Mouse (Mus musculus): ENCODE measurements around the gene Sec31b. TPM values are rescaled to one million over a fixed set of nuclear protein-coding genes. Genes with fewer than 3 reads are reported as not detected.
A peak's percentile ranks its signal among the peaks of the same experiment; 100 is the strongest.

Sec31b gene
- polyA plus RNA-seq, 1 experiment from 2014 or later: 0.54 TPM

GRCm38 (mm10) chr19:44500240-44500639 lies 45.4 kb downstream of the Sec31b start:
- Histone ChIP-seq H3K27ac (ENCODE audit: low read depth) (no peak overlapping the region), H3K4me2 (ENCODE audit: low read depth, low read length) (no peak overlapping the region), H3K9ac (replicated peaks) (no peak overlapping the region), H3K9me3 (ENCODE audit: low read length) (no peaks in the 10 kb centered on the region), H3K27me3 (ENCODE audit: insufficient read depth, low read length) (peaks cover 13% of the 10 kb centered on the region; the same call in 1 of the 2 replicates), H3K36me3 (replicated peaks; ENCODE audit: insufficient read depth, low read length) (no peaks in the 10 kb centered on the region), H3K4me1 (ENCODE audit: insufficient read depth) (no peaks in the 10 kb centered on the region), H3K4me3 (ENCODE audit: low read depth, low read length) (no peak overlapping the region)
- 59% methylated on average over 5 of the region's 5 CpGs for WGBS (ENCODE audit: insufficient replicate concordance)
- no peak for DNase-seq
- TF ChIP-seq CTCF (IDR thresholded peaks at IDR 0.05; ENCODE audit: low read depth) (no peak), EP300 (IDR thresholded peaks at IDR 0.05; ENCODE audit: low read depth) (no peak)
- ATAC-seq: no peak

- Histone ChIP-seq H3K27ac (ENCODE audit: low read depth) (no peak overlapping the region), H3K27me3 (ENCODE audit: insufficient read depth, low read length) (peaks cover 20% of the 10 kb centered on the region; the same call in 1 of the 2 replicates), H3K4me1 (ENCODE audit: insufficient read depth) (no peaks in the 10 kb centered on the region), H3K9me3 (ENCODE audit: low read length) (no peaks in the 10 kb centered on the region), H3K9ac (replicated peaks) (no peak overlapping the region), H3K4me3 (ENCODE audit: low read depth, low read length) (no peak overlapping the region), H3K4me2 (ENCODE audit: low read depth, low read length) (no peak overlapping the region), H3K36me3 (replicated peaks; ENCODE audit: insufficient read depth, low read length) (no peaks in the 10 kb centered on the region)
- DNase-seq (no peak), ATAC-seq (no peak)
- TF ChIP-seq CTCF (IDR thresholded peaks at IDR 0.05; ENCODE audit: low read depth) (no peak), EP300 (IDR thresholded peaks at IDR 0.05; ENCODE audit: low read depth) (no peak)
- 50% methylated on average over 6 of the region's 6 CpGs for WGBS (ENCODE audit: insufficient replicate concordance)
These were observed 46.7 kb downstream of the Sec31b start for GRCm38 (mm10) chr19:44498936-44499335.

GRCm38 (mm10) chr19:44496941-44497340 lies 48.7 kb downstream of the Sec31b start:
- no peak overlapping the region for H3K4me3 ChIP-seq (ENCODE audit: low read depth, low read length)
- H3K9ac ChIP-seq (replicated peaks): no peak overlapping the region
- peaks cover 24% of the 10 kb centered on the region; the same call in 1 of the 2 replicates for H3K27me3 ChIP-seq (ENCODE audit: insufficient read depth, low read length)
- H3K4me1 ChIP-seq (ENCODE audit: insufficient read depth): no peaks in the 10 kb centered on the region
- ATAC-seq (no peak), DNase-seq (no peak)
- H3K36me3 ChIP-seq (replicated peaks; ENCODE audit: insufficient read depth, low read length): no peaks in the 10 kb centered on the region
- TF ChIP-seq CTCF (IDR thresholded peaks at IDR 0.05; ENCODE audit: low read depth) (no peak), EP300 (IDR thresholded peaks at IDR 0.05; ENCODE audit: low read depth) (no peak)
- H3K9me3 ChIP-seq (ENCODE audit: low read length): no peaks in the 10 kb centered on the region
- no peak overlapping the region for H3K27ac ChIP-seq (ENCODE audit: low read depth)
- H3K4me2 ChIP-seq (ENCODE audit: low read depth, low read length): no peak overlapping the region
- WGBS (ENCODE audit: insufficient replicate concordance): 64% methylated on average over 10 of the region's 10 CpGs

- Histone ChIP-seq H3K27me3 (ENCODE audit: insufficient read depth, low read length) (peaks cover 24% of the 10 kb centered on the region; the same call in 1 of the 2 replicates), H3K4me3 (ENCODE audit: low read depth, low read length) (no peak overlapping the region), H3K4me1 (ENCODE audit: insufficient read depth) (no peaks in the 10 kb centered on the region), H3K9me3 (ENCODE audit: low read length) (no peaks in the 10 kb centered on the region), H3K27ac (ENCODE audit: low read depth) (no peak overlapping the region), H3K9ac (replicated peaks) (no peak overlapping the region), H3K36me3 (replicated peaks; ENCODE audit: insufficient read depth, low read length) (no peaks in the 10 kb centered on the region), H3K4me2 (ENCODE audit: low read depth, low read length) (no peak overlapping the region)
- 15% methylated on average over 8 of the region's 8 CpGs for WGBS (ENCODE audit: insufficient replicate concordance)
- ATAC-seq (no peak), DNase-seq (no peak)
- TF ChIP-seq CTCF (IDR thresholded peaks at IDR 0.05; ENCODE audit: low read depth) (no peak), EP300 (IDR thresholded peaks at IDR 0.05; ENCODE audit: low read depth) (no peak)
These were observed 49.2 kb downstream of the Sec31b start for GRCm38 (mm10) chr19:44496511-44496910.

DNA sequence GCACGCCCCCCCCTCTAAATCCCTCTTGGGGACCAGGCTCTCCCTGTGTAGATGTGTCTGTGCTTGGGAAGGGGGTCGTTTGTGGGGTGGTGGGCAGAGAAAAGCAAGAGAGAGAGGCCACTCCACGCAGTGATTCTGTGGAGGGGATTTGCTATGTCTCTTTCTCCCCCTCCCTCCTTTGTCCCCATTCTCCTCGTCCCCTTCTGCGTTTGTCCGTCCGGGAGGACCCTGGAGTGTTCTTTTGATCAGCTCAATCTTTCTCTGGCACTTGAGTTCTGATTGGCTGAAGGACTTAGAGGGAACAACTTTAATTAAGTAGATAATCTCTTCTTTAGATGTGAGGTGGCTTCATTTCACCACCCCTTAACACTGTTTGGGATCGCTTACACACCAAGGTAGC lies 52.5 kb downstream of the Sec31b start, which contains the start of gene Wnt8b:
Gene Wnt8b (plus strand): TSS at position 345 of the 400 bp plus-strand sequence.
- Histone ChIP-seq H3K27ac (ENCODE audit: low read depth) (no peak within 1 kb of the TSS), H3K9me3 (ENCODE audit: low read length) (no peaks in the 10 kb centered on the region), H3K4me1 (ENCODE audit: insufficient read depth) (no peaks in the 10 kb centered on the region), H3K4me2 (ENCODE audit: low read depth, low read length) (no peak within 1 kb of the TSS), H3K36me3 (replicated peaks; ENCODE audit: insufficient read depth, low read length) (no peaks in the 10 kb centered on the region), H3K9ac (replicated peaks) (no peak within 1 kb of the TSS), H3K4me3 (ENCODE audit: low read depth, low read length) (no peak within 1 kb of the TSS), H3K27me3 (ENCODE audit: insufficient read depth, low read length) (0 out of 2 replicates have a peak, but pooled peaks cover 16% of the 10 kb centered on the region)
- TF ChIP-seq EP300 (IDR thresholded peaks at IDR 0.05; ENCODE audit: low read depth) (no peak), CTCF (IDR thresholded peaks at IDR 0.05; ENCODE audit: low read depth) (no peak)
- 48% methylated on average over 8 of the region's 8 CpGs for WGBS (ENCODE audit: insufficient replicate concordance)
- no peak for ATAC-seq
- no peak for DNase-seq

GRCm38 (mm10) chr19:44487266-44487665 lies 58.4 kb downstream of the Sec31b start:
- no peaks in the 10 kb centered on the region for H3K4me1 ChIP-seq (ENCODE audit: insufficient read depth)
- H3K27me3 ChIP-seq (ENCODE audit: insufficient read depth, low read length): 0 out of 2 replicates have a peak, but pooled peaks cover 3% of the 10 kb centered on the region
- TF ChIP-seq CTCF (IDR thresholded peaks at IDR 0.05; ENCODE audit: low read depth) (peak; percentile 82), EP300 (IDR thresholded peaks at IDR 0.05; ENCODE audit: low read depth) (no peak)
- WGBS (ENCODE audit: insufficient replicate concordance): 6% methylated on average over 8 of the region's 8 CpGs
- H3K36me3 ChIP-seq (replicated peaks; ENCODE audit: insufficient read depth, low read length): no peaks in the 10 kb centered on the region
- DNase-seq: peak; percentile 76
- H3K9me3 ChIP-seq (ENCODE audit: low read length): no peaks in the 10 kb centered on the region
- no peak overlapping the region for H3K9ac ChIP-seq (replicated peaks)
- peak; percentile 58; the same call in 1 of the 2 replicates for ATAC-seq
- H3K4me2 ChIP-seq (ENCODE audit: low read depth, low read length): no peak overlapping the region
- H3K4me3 ChIP-seq (ENCODE audit: low read depth, low read length): no peak overlapping the region
- no peak overlapping the region for H3K27ac ChIP-seq (ENCODE audit: low read depth)
